Mouse (Mus musculus): ENCODE results near the gene Mrm1.

Mrm1 gene

GRCm38 (mm10) chr11:84813724-84814510, 5.4 kb downstream of the Mrm1 start:
- DNase-seq (ENCODE audit: low spot score) = peak; percentile 91

GRCm38 (mm10) chr11:84804373-84804772, 14.9 kb downstream of the Mrm1 start:
- no peak for DNase-seq (ENCODE audit: low spot score)

DNA sequence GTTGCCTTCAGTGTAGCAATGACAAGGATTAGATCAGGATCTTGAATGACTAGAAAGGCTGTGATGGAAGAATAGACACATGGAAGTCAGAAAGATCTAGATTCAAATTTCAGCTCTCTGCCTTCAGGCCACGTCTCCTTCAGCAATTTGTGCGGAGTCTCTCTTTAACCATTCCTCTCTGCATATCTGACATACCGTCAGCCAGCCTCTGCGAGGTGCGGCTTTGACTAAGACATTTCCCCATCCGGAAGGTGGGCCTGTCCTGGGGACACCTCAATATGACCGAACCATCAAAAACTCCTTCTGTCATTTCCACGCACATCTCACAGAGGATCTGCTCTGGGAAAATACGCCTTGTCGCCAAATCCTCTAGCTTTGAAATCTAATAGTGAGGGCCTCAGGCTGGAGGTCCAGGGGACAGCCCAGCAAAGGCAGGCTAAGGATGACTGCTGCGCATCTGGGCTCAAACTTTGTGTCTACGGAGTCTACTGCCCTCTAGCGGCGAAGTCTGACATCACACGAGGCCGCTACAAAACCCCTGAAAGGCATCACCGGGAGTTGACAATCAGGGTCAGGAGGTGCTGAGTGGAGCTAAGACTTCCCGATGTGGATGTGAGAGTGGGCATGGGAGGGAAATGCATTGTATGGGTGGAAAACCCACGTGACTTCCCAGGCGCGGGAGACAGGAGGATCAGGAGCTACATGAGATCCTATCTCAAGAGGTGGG, 21.5 kb downstream of the Mrm1 start:
- DNase-seq (ENCODE audit: low spot score) = peak; percentile 93

DNA sequence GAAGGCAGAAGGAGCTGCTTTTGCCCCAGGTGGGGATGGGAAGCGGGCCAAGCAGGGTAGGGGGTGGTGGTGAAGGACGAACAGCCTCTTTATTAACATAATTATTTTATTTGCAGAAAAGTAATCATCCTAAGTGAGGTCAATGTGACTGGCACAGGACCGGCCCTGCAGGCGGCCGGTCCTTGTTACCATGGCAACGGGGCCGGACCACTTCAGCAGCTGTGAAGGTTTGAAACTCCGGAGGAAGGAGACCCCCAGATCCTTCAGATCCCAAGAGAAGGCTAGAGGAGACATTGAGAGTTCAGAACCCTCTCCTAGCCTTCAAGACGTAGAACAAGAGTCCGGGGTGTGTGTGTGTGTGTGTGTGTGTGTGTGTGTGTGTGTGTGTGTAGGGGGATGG, 22.3 kb downstream of the Mrm1 start:
- DNase-seq (ENCODE audit: low spot score) = no peak

DNA sequence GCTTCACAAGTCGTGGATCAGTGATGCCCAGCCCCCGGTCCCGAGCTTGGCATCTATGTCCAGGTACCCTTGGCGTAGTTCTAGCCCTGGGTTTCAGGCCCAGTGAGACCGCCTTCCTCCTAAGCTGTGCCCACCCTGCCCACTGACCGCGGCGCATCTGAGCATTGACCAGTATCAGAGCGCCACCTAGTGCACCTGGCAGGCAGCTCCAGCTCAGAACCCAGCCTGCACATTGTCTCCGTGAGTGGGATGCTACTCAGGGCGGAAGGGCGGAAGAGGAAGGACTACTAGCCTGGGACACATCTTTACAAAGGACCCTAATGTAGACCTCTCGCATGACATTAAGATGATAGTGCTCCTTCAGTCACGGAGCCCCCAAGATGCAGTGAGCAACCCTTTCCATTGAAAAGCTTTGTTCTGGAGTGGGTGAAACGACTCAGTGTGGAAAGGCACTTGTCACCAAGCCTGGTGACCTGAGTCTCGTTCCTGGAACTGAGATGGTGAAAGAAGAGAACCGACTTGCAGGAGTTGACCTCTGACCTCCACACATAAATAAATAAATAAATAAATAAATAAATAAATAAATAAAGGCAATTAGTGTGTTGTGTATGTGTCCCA, 24.7 kb downstream of the Mrm1 start:
- DNase-seq (ENCODE audit: low spot score) = peak; percentile 94

GRCm38 (mm10) chr11:84793545-84793944, 25.8 kb downstream of the Mrm1 start:
- DNase-seq (ENCODE audit: low spot score) = no peak

DNA sequence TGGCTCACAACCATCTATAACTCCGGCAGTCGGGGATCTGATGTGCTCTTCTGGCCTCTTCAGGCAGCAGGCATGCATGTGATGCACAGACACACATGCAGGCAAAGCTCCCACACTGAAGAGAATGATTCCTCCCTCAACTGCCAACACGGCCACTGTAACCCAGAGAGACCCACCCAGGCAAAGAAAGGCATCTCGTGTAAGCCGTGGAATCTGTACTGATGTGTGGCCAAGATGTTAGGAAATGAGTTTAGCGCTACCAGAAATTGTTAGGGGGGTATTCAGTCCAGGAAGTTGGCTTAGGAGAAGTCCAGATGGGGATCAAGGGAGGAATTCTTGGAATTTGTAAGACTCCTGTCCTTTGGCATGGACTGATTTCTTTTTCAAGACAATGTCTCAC, 28.9 kb downstream of the Mrm1 start:
- no peak for DNase-seq (ENCODE audit: low spot score)

DNA sequence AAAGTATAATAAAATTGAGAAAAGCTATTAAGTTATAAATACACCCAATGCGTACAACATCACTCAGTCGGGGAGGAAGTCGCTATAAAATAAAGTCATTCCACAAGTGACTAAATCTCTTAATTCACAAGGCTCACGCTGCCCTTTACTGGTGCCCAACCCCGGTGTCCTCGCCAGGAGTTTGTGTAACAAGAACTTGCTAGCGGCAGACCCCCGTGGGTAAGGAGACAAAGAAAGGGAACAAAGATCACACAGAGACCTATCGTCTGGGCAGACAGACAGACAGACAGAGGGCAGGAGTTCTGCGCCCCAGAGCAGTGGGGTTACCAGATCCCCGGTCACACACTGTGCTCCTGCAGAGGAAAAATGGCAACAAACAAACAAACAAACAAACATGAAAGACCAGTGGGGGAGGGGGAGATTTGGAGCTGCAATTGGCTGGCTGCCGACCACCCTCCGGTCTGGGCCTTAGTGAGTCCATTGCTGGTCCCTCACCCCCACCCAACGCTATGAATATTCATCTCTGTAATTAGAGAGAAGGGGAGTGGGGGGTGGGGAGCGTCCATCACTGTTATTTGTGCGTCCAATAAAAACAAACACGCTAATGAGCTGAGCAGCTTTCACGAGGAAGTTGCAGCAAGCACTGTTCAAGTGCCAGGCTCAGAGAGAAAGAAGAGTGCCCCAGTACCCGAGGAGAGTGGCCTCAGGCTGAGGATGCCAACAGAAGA, 39.0 kb downstream of the Mrm1 start:
- DNase-seq (ENCODE audit: low spot score) = no peak

- DNase-seq (ENCODE audit: low spot score) = peak; percentile 48
Measured at GRCm38 (mm10) chr11:84775560-84775959, 43.8 kb downstream of the Mrm1 start.

DNA sequence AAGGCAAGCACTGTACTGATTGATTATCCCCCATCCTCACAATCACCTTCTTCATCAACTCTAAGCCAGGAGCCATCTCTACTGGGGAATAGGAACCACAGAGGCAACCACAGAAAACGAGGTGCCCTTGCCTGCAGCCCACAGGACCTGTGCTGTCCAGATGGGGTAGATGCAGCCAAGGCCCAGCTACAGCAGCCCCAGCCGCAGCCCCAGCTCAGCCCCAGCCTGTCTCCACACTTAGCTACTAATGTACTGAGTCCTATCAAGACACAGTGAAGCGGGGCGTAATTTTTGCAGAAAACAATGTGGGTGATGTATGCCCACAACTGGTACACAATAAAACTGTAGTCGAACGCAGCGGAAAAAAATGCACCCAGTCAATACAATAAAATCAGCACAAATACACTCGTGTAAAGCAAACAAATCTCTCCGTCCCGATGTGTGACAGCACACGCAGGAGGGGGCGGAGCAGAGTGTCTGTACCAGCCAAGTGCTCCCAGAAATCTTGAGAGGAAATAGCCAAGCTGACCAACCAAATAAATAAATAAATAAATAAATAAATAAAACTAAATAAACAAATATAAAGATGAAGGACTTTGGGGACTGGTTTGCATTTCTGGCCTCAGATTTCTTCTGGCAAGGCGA, 44.3 kb downstream of the Mrm1 start:
- no peak for DNase-seq (ENCODE audit: low spot score)

DNA sequence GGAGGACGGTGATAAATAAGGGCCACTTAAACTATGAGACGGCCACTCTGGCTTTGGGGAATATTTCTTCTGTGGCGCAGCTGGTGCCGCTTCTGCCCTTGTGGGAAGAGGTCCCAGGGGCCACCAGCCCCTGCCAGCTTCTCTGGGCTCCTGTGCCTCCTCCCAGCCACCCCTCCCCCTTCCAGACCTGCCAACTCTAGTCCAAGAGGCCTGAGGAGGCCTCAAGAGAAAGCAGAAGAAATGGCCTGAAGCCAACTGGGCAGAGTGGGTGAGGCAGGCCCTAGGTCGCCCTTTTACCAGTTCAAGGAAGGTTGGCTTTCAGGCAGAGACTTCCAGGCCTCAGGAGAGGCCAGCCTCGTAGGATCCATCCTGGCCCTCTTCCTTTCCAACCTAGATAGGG, 51.4 kb downstream of the Mrm1 start:
- no peak for DNase-seq (ENCODE audit: low spot score)

- no peak for DNase-seq (ENCODE audit: low spot score)
Measured at GRCm38 (mm10) chr11:84765125-84765524, 54.2 kb downstream of the Mrm1 start.

DNA sequence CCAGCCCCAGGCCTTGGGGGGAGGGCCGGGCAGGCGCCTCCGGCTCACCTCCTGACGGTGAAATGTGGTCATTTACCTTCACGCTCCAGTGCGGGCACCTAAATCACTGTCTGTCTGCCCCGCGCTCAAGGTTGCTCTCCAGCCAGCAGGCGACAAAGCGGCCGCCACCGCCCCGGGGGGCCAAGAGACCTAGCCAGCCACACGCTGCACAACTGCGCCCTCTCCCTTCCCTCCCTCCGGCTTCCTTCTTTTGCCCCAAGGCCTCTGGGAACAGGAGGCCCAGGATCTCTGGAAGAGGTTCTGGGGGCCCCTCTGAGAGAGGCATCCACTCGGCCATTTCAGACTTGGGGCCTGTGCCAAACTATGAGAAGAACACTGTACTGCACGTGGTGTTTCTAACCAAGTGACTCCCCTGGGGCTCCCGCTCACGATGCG, 54.8 kb downstream of the Mrm1 start:
- DNase-seq (ENCODE audit: low spot score) = peak; percentile 46

DNA sequence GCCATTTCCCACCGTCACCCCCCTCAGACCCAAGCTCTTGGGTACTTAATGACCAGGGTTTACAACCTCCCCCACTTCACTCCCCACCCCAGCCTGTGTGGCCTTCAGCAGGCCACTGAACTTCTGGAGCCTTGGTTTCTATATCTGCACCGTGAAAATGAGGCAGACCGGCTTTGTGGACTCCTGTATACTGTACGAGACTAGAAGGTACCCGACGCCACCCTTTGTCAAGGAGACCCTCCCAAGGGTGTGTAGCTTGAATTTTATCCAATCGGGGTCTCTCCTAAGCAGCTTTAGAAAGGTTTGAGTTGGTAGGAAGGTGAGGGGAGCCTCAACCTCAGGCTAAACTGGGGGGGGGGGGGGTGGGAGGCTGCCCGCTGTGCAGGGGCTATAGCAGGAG, 55.2 kb downstream of the Mrm1 start:
- DNase-seq (ENCODE audit: low spot score) = no peak

Measured in embryo, embryonic 10 days (tissue).